Mouse (Mus musculus): ENCODE measurements around the gene Gm47955. TPM values are rescaled to one million over a fixed set of nuclear protein-coding genes. Genes with fewer than 3 reads are reported as not detected.
"Not testable (repeated sequence)": the region's sequence is repeated elsewhere in the genome, so short reads cannot be mapped to it uniquely, and the experiment has no call there.

Gene Gm47955
- not detected in 2 replicates for polyA plus RNA-seq (2016; fragmentation: Nextera tagmentation; extraction: Ambion mirVana)

DNA sequence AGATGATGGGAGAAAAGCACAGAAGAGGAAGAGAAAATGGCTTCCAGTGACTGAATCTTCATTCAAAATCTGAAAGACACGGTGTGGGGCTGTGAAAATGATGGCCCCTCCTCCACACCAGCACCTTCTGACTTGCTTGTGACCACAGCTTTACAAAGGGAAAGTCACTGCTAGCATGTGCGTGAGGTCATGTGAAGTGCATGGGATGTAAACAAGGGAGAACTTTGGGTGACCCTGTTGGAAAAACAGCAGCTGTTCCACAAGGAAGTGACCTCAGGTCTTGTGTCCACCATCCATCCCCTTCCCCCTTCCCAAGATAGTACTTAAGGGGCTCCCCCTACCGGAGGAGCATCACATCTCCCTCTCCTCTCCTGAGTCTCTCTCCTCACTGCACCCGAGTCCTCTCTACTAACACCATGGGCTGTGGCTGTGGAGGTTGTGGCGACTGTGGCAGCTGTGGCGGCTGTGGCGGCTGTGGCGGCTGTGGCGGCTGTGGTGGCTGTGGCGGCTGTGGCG is at the start of gene Gm47955:
Gene Gm47955 (plus strand): TSS at position 417 of the 516 bp plus-strand sequence.
- H3K4me2 ChIP-seq (replicated peaks), result no peak within 1 kb of the TSS
- H3K9ac ChIP-seq, result no peak within 1 kb of the TSS
- H3K36me3 ChIP-seq, result no peaks in the 10 kb centered on the region
- H3K27ac ChIP-seq, result no peak within 1 kb of the TSS
- no peaks in the 10 kb centered on the region for H3K4me1 ChIP-seq
- no peak for ATAC-seq (ENCODE audit: insufficient number of reproducible peaks, insufficient read depth, low FRiP score, low TSS enrichment)
- WGBS, result 89% methylated on average over 11 of the region's 11 CpGs
- no peaks in the 10 kb centered on the region for H3K27me3 ChIP-seq
- no peak within 1 kb of the TSS for H3K4me3 ChIP-seq
- H3K9me3 ChIP-seq, result no peaks in the 10 kb centered on the region

DNA sequence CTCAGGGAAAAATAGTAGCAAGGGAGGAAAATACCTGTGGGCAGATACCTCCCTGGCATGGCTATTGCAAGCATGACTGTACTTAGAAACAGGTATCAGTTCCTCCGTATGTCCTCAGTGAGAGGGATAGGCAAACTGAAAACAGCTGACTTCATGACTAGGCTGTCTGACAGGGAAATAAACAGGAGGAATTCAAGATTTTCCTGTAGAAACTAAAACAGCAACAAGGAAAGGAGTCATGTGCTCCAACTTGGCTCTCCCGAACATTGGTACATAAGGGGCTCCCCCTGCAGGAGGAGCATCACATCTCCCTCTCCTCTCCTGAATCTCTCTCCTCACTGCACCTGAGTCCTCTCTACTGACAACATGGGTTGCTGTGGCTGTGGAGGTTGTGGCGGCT is 47.1 kb upstream of the Gm47955 start, which contains the start of gene A030005L19Rik:
Gene A030005L19Rik (plus strand): TSS at position 301 of the 400 bp plus-strand sequence.
- H3K27ac ChIP-seq, result no peak within 1 kb of the TSS
- 80% methylated on average over 3 of the region's 3 CpGs for WGBS
- no peak within 1 kb of the TSS for H3K9ac ChIP-seq
- ATAC-seq (ENCODE audit: insufficient number of reproducible peaks, insufficient read depth, low FRiP score, low TSS enrichment), result no peak
- no peaks in the 10 kb centered on the region for H3K4me1 ChIP-seq
- H3K4me3 ChIP-seq, result no peak within 1 kb of the TSS
- H3K4me2 ChIP-seq (replicated peaks), result no peak within 1 kb of the TSS
- H3K9me3 ChIP-seq, result no peaks in the 10 kb centered on the region
- H3K36me3 ChIP-seq, result no peaks in the 10 kb centered on the region
- H3K27me3 ChIP-seq, result no peaks in the 10 kb centered on the region

DNA sequence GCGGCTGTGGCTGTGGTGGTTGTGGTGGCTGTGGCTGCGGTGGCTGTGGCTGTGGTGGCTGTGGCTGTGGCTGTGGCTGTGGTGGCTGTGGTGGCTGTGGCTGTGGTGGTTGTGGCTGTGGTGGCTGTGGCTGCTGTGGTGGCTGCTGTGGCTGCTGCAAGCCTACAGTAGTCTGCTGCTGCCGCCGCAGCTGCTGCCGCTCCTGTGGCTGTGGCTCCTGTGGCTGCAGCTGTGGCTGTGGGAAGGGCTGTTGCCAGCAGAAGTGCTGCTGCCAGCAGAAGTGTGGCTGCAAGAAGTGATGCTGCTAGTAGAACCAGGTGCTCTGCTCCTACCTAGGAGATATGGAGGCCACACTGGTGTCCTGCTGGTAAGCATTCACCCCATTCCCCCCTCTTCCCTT is 46.7 kb upstream of the Gm47955 start:
- H3K9ac ChIP-seq; H3K4me3 ChIP-seq; H3K4me1 ChIP-seq; H3K9me3 ChIP-seq; H3K4me2 ChIP-seq (replicated peaks); ATAC-seq (ENCODE audit: insufficient number of reproducible peaks, insufficient read depth, low FRiP score, low TSS enrichment); H3K36me3 ChIP-seq; H3K27ac ChIP-seq; H3K27me3 ChIP-seq: not testable (repeated sequence)
- 96% methylated on average over 5 of the region's 5 CpGs for WGBS

DNA sequence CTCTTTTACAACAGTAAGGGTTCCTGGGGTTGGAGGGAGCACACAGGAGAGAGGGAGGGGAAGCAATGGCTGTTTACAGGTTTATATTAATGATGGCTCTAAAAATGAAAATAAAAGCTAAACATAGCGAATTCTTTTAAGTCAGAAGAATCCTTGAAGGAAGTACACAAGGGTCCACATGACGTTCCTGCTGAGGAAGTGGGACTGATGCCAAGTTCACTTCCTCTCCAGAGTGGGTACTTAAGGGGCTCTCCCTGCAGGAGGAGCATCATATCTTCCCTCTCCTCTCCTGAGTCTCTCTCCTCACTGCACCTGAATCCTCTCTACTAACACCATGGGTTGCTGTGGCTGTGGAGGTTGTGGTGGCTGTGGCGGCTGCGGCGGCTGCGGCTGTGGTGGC is 35.4 kb upstream of the Gm47955 start, which contains the start of gene A030014E15Rik:
Gene A030014E15Rik (plus strand): TSS at position 268 of the 400 bp plus-strand sequence.
- ATAC-seq (ENCODE audit: insufficient number of reproducible peaks, insufficient read depth, low FRiP score, low TSS enrichment), result no peak
- Histone ChIP-seq H3K9ac (no peak within 1 kb of the TSS), H3K9me3 (no peaks in the 10 kb centered on the region), H3K27ac (no peak within 1 kb of the TSS), H3K27me3 (no peaks in the 10 kb centered on the region), H3K4me1 (no peaks in the 10 kb centered on the region), H3K36me3 (no peaks in the 10 kb centered on the region), H3K4me2 (replicated peaks) (no peak within 1 kb of the TSS), H3K4me3 (no peak within 1 kb of the TSS)
- 91% methylated on average over 6 of the region's 6 CpGs for WGBS

DNA sequence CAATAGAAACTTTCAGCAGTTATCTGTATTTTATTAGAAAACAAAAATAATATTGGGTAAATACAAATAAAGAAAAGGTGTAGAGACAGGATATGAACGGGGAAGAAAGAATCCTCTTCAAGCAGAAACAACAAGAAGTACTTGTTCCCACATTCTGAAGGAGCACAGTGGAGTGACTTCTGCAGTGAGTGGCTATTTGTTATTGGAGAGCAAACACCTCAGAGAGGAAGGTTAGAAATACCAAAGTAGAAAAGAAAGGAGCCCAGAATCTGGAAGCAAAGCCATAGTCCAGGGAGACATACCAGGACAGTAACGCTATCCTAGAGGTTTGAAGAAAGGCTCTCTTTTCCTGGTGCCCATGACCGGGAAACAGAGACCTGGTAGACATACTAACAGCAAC is 29.5 kb upstream of the Gm47955 start:
- ATAC-seq (ENCODE audit: insufficient number of reproducible peaks, insufficient read depth, low FRiP score, low TSS enrichment); H3K9ac ChIP-seq; H3K9me3 ChIP-seq; H3K4me1 ChIP-seq; H3K4me2 ChIP-seq (replicated peaks); H3K27ac ChIP-seq; H3K4me3 ChIP-seq; H3K36me3 ChIP-seq; H3K27me3 ChIP-seq: not testable (repeated sequence)
- WGBS, result 89% methylated on average over 3 of the region's 3 CpGs

DNA sequence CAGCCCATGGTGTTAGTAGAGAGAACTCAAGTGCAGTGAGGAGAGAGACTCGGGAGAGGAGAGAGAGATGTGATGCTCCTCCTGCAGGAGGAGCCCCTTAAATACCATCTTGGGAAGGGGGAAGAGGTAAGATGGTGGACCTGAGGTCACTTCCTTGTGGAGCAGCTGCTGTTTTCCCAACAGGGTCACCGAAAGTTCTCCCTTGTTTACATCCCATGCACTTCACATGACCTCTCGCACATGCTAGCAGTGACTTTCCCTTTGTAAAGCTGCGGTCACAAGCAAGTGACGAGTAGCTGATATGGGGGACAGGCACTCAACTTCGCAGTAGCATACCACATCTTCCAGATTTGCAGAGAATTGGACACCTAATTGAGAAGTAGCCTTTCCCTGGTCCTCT is 28.8 kb upstream of the Gm47955 start, which contains the start of gene Gm6217:
Gene Gm6217 (minus strand): TSS at position 74 of the 400 bp plus-strand sequence.
- H3K27me3 ChIP-seq; H3K27ac ChIP-seq; ATAC-seq (ENCODE audit: insufficient number of reproducible peaks, insufficient read depth, low FRiP score, low TSS enrichment); H3K4me2 ChIP-seq (replicated peaks); H3K9me3 ChIP-seq; H3K9ac ChIP-seq; H3K4me1 ChIP-seq; H3K4me3 ChIP-seq; H3K36me3 ChIP-seq: not testable (repeated sequence)
- no CpG with 5 or more reads among the region's 6 CpGs for WGBS

DNA sequence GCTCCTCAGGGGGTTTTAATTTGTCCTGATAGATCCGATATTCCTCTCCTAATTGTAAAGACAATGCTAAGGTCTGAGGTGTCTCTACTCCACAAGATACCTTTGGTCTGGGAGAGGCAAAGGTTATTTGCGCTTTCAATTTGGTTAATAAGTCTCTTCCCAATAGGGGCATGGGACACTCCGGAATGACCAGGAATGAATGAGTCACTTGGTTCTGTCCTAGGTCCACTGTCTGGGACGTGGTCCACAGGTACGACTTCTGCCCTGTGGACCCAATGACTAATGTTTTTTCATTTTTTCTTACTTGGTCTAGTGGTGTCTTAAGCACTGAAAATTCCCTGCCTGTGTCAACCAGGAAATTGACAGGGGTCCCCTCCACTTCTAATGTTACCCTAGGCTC is 21.4 kb upstream of the Gm47955 start:
- H3K36me3 ChIP-seq, result no peaks in the 10 kb centered on the region
- ATAC-seq (ENCODE audit: insufficient number of reproducible peaks, insufficient read depth, low FRiP score, low TSS enrichment), result no peak
- no peak overlapping the region for H3K4me2 ChIP-seq (replicated peaks)
- H3K4me1 ChIP-seq, result no peaks in the 10 kb centered on the region
- H3K27ac ChIP-seq, result no peak overlapping the region
- WGBS, result 93% methylated on average over 5 of the region's 5 CpGs
- H3K27me3 ChIP-seq, result no peaks in the 10 kb centered on the region
- H3K9me3 ChIP-seq, result no peaks in the 10 kb centered on the region
- no peak overlapping the region for H3K4me3 ChIP-seq
- H3K9ac ChIP-seq, result no peak overlapping the region

DNA sequence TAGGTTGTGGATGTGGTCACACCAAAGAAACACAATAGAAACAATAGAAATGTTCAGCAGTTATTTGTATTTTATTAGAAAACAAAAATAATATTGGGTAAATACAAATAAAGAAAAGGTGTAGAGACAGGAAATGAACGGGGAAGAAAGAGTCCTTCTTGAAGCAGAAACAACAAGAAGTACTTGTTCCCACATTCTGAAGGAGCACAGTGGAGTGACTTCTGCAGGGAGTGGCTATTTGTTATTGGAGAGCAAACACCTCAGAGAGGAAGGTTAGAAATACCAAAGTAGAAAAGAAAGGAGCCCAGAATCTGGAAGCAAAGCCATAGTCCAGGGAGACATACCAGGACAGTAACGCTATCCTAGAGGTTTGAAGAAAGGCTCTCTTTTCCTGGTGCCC is 17.6 kb upstream of the Gm47955 start:
- H3K4me3 ChIP-seq; H3K27ac ChIP-seq; H3K27me3 ChIP-seq; H3K9me3 ChIP-seq; H3K4me1 ChIP-seq; ATAC-seq (ENCODE audit: insufficient number of reproducible peaks, insufficient read depth, low FRiP score, low TSS enrichment); H3K9ac ChIP-seq; H3K36me3 ChIP-seq; H3K4me2 ChIP-seq (replicated peaks): not testable (repeated sequence)
- WGBS, result 95% methylated on average over 2 of the region's 2 CpGs

DNA sequence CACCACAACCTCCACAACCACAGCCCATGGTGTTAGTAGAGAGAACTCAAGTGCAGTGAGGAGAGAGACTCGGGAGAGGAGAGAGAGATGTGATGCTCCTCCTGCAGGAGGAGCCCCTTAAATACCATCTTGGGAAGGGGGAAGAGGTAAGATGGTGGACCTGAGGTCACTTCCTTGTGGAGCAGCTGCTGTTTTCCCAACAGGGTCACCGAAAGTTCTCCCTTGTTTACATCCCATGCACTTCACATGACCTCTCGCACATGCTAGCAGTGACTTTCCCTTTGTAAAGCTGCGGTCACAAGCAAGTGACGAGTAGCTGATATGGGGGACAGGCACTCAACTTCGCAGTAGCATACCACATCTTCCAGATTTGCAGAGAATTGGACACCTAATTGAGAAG is 16.8 kb upstream of the Gm47955 start, which contains the start of gene A030003K21Rik:
Gene A030003K21Rik (minus strand): TSS at position 94 of the 400 bp plus-strand sequence.
- not testable (repeated sequence) for H3K4me1 ChIP-seq; H3K9me3 ChIP-seq; ATAC-seq (ENCODE audit: insufficient number of reproducible peaks, insufficient read depth, low FRiP score, low TSS enrichment); H3K9ac ChIP-seq; H3K4me3 ChIP-seq; H3K27ac ChIP-seq; H3K27me3 ChIP-seq; H3K4me2 ChIP-seq (replicated peaks); H3K36me3 ChIP-seq
- WGBS, result no CpG with 5 or more reads among the region's 6 CpGs

DNA sequence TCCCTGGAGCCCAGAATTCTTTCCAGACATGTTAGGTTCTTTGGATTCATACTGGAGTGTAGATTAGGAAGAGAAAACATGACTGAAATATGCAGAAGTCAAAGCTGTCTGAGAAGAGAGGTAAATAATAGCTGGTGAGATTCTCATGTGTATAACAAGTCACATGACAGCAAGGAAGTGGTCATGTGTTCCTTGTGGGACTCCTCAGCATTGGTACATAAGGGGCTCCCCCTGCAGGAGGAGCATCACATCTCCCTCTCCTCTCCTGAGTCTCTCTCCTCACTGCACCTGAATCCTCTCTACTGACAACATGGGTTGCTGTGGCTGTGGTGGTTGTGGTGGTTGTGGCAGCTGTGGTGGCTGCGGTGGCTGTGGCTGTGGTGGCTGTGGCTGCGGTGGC is 14.1 kb upstream of the Gm47955 start:
- not testable (repeated sequence) for H3K27me3 ChIP-seq; H3K9ac ChIP-seq; H3K4me2 ChIP-seq (replicated peaks); ATAC-seq (ENCODE audit: insufficient number of reproducible peaks, insufficient read depth, low FRiP score, low TSS enrichment); H3K4me1 ChIP-seq; H3K36me3 ChIP-seq; H3K4me3 ChIP-seq; H3K27ac ChIP-seq; H3K9me3 ChIP-seq
- WGBS, result 92% methylated on average over 2 of the region's 2 CpGs

DNA sequence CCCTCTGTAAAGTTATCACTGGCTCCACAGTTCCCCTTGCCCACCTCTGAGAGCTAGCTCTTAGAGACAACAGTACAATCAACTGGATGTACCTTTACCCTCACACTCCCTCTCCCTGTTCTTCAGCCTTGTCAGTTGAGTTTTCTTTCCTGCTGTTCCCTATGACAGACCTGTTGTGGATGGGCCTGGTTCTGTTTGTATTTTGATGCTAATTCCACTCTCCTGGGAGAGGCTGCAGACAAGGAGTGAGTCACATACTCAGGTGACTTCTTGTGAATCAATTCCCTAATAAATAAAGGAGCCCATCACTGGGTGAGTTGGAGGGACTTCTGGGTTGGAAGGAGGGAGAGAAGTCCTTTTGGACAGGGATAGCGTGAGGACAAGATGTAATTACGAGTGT is 11.5 kb upstream of the Gm47955 start:
- Histone ChIP-seq H3K27me3 (no peaks in the 10 kb centered on the region), H3K4me3 (no peak overlapping the region), H3K36me3 (no peaks in the 10 kb centered on the region), H3K4me1 (no peaks in the 10 kb centered on the region), H3K27ac (no peak overlapping the region), H3K9ac (no peak overlapping the region), H3K9me3 (no peaks in the 10 kb centered on the region), H3K4me2 (replicated peaks) (no peak overlapping the region)
- 87% methylated on average over 2 of the region's 2 CpGs for WGBS
- ATAC-seq (ENCODE audit: insufficient number of reproducible peaks, insufficient read depth, low FRiP score, low TSS enrichment), result no peak

DNA sequence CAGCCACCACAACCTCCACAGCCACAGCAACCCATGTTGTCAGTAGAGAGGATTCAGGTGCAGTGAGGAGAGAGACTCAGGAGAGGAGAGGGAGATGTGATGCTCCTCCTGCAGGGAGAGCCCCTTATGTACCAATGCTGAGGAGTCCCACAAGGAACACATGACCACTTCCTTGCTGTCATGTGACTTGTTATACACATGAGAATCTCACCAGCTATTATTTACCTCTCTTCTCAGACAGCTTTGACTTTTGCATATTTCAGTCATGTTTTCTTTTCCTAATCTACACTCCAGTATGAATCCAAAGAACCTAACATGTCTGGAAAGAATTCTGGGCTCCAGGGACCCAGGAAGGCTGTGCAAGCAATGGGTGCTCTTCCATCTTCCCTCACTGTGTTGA is 4.2 kb upstream of the Gm47955 start, which contains the start of gene Gm7544:
Gene Gm7544 (minus strand): TSS at position 101 of the 400 bp plus-strand sequence.
- not testable (repeated sequence) for H3K27ac ChIP-seq; H3K9ac ChIP-seq; ATAC-seq (ENCODE audit: insufficient number of reproducible peaks, insufficient read depth, low FRiP score, low TSS enrichment); H3K4me3 ChIP-seq; H3K27me3 ChIP-seq; H3K36me3 ChIP-seq; H3K9me3 ChIP-seq; H3K4me1 ChIP-seq; H3K4me2 ChIP-seq (replicated peaks)

All from embryonic facial prominence, embryonic 12.5 days (tissue).